Mouse (Mus musculus) WW6 (cell line): ENCODE measurements around the gene Ap5m1.

Experiments used
- DNase-seq: peaks from one replicate; pipeline ENCODE4 v3.0.0-alpha.2; 2013; ENCODE audit warnings: low read depth, low spot score

The Ap5m1 gene

GRCm38 (mm10) chr14:49127162-49127779 is 61.4 kb downstream of the Ap5m1 start:
- DNase-seq = no peak

- no peak for DNase-seq
These were observed 62.8 kb downstream of the Ap5m1 start for GRCm38 (mm10) chr14:49128544-49129263.

DNA sequence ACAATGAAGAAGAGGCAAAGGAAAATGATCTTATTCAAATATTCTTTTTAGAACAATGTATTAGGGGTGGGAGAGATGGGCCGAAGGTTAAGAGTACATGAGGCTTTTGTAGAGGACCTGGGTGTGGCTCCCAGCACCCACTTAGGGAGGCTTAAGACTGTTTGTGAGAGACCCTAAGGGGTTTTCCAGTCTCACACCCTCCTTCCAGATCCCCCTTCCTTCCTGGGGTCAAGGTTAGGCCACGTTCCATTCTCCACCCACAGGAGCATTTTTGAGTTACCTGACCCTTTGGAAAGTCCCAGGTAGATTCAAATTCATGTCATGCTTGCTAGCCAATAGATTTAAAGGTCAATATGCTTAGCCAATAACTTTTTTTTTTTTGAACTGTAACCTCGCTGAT is 66.5 kb downstream of the Ap5m1 start:
- no peak for DNase-seq

- no peak for DNase-seq
These were observed 72.3 kb downstream of the Ap5m1 start for GRCm38 (mm10) chr14:49138171-49138570.

- DNase-seq = no peak
These were observed 74.9 kb downstream of the Ap5m1 start for GRCm38 (mm10) chr14:49140756-49141155.
